ENCODE assay signal across 18 mouse cellular contexts in genomic region chr4:141988178-141988577, GRCm38 (mm10). TPM values are rescaled to one million over a fixed set of nuclear protein-coding genes. Genes with fewer than 3 reads are reported as not detected.
"Had no signal": no experiment of that assay in that cellular context is flagged by ENCODE, and none has a peak within 500 bp of the region (broad histone marks: within the 10 kb centered on the region; RNA-seq: fewer than 3 reads in every experiment).

No protein-coding gene starts in this region.

- DNase-seq: gastrocnemius, adult 2 months; gastrocnemius, postnatal 10 days; gastrocnemius, postnatal 25 days; heart, adult 2 months; heart, postnatal 14 days; heart, postnatal 36 days; kidney, adult 11 months; kidney, adult 2 months; kidney, adult 9 months; kidney, postnatal 14 days; kidney, postnatal 36 days; layer of hippocampus, adult 9-11 months; layer of hippocampus, postnatal 36 days; left cerebral cortex, postnatal 4 days; liver, embryonic 13.5 days had no signal

- ATAC-seq: hindbrain, postnatal 0 days; intestine, embryonic 16.5 days had no signal

RNA-seq across cellular contexts. Expression of gene Fhad1, which starts 26.7 kb away (rescaled TPM):
- total RNA-seq: gastrocnemius, adult 2 months; heart, postnatal 36 days; hematopoietic stem cell, adult 5-6 weeks had no signal
